Comparison of ENCODE assay signal across 10 mouse cellular contexts in genomic region chr17:80762391-80763040, GRCm38 (mm10). TPM values are rescaled to one million over a fixed set of nuclear protein-coding genes. Genes with fewer than 3 reads are reported as not detected.
DNase-seq lines count a peak whose midpoint lies in the region; ATAC-seq and TF ChIP-seq lines count a peak whose summit lies in the region.
"Had no signal": no experiment of that assay in that cellular context is flagged by ENCODE, and none has a peak within 500 bp of the region (broad histone marks: within the 10 kb centered on the region; RNA-seq: fewer than 3 reads in every experiment).

No protein-coding gene starts in this region.

- peaks cover 18% of the 10 kb centered on the region; the same call in 1 of the 2 replicates for H3K4me1 ChIP-seq in heart, embryonic 10.5 days

- H3K36me3 ChIP-seq in heart, embryonic 10.5 days = no peaks in the 10 kb centered on the region
- no peaks in the 10 kb centered on the region for H3K36me3 ChIP-seq in myocyte (ENCODE audit: control insufficient read depth, insufficient read depth)
- H3K36me3 ChIP-seq: limb, embryonic 12.5 days had no signal

- H3K4me3 ChIP-seq in heart, embryonic 10.5 days = no peak overlapping the region
- H3K4me3 ChIP-seq in myocyte = no peak overlapping the region
- H3K4me3 ChIP-seq: limb, embryonic 12.5 days had no signal

- DNase-seq in heart, embryonic 10.5 days (ENCODE audit: low spot score) = no peak
- DNase-seq in heart, postnatal 25 days (ENCODE audit: low spot score) = no peak
- DNase-seq in 416B (ENCODE audit: low read depth) = peak; percentile 14
- DNase-seq in NIH3T3 (ENCODE audit: low read depth) = peak; percentile 40
- no peak for DNase-seq in adipocyte (ENCODE audit: low spot score)

- no peak for TF ChIP-seq POLR2A in myocyte (IDR thresholded peaks at IDR 0.05; ENCODE audit: insufficient read length, low read depth)

- intact Hi-C loops in heart, postnatal 25 days (cut with DNase I) = no loop called here

- no peaks in the 10 kb centered on the region for H3K27me3 ChIP-seq in heart, embryonic 10.5 days (ENCODE audit: insufficient read depth, poor library complexity, severe bottlenecking)
- no peaks in the 10 kb centered on the region for H3K27me3 ChIP-seq in myocyte (ENCODE audit: control insufficient read depth, insufficient read depth, insufficient read length)
- H3K27me3 ChIP-seq: limb, embryonic 12.5 days had no signal

- ATAC-seq in monocyte, adult 5-6 weeks (replicated peaks; ENCODE audit: insufficient number of reproducible peaks, low FRiP score, low TSS enrichment, poor library complexity, severe bottlenecking) = no peak
- no peak for ATAC-seq in cerebellum, adult (ENCODE audit: insufficient number of reproducible peaks, low FRiP score, low TSS enrichment)
- ATAC-seq: hindbrain, embryonic 16.5 days had no signal

- H3ac ChIP-seq in myocyte (ENCODE audit: control insufficient read depth, insufficient read length) = no peak overlapping the region

- H3K27ac ChIP-seq in heart, embryonic 10.5 days = peak overlapping the region; percentile 81; the same call in 1 of the 2 replicates
- H3K27ac ChIP-seq: limb, embryonic 12.5 days had no signal

- no peaks in the 10 kb centered on the region for H3K79me2 ChIP-seq in myocyte (ENCODE audit: control insufficient read depth, insufficient read depth)

- no peaks in the 10 kb centered on the region for H3K9me3 ChIP-seq in heart, embryonic 10.5 days
- H3K9me3 ChIP-seq: limb, embryonic 12.5 days had no signal

- no peak overlapping the region for H3K4me2 ChIP-seq in myocyte (ENCODE audit: low read depth)
- H3K4me2 ChIP-seq: limb, embryonic 12.5 days had no signal

- WGBS in heart, embryonic 10.5 days = 80% methylated on average over 9 of the region's 9 CpGs

TF ChIP-seq in myocyte, 11 proteins besides CTCF, POLR2A, EP300 and RAD21:
- TF ChIP-seq CEBPB (IDR thresholded peaks at IDR 0.05; ENCODE audit: insufficient read depth, poor library complexity, severe bottlenecking) = no peak
- TF ChIP-seq USF1 (IDR thresholded peaks at IDR 0.05; ENCODE audit: low read depth) = peak; percentile 76
- no peak for TF ChIP-seq TCF12 (IDR thresholded peaks at IDR 0.05; ENCODE audit: insufficient read depth, poor library complexity, severe bottlenecking)

RNA-seq across cellular contexts. Expression of gene Map4k3, which starts 34.2 kb away (rescaled TPM):
- polyA plus RNA-seq in heart, embryonic 10.5 days (2016; fragmentation: Nextera tagmentation; extraction: Ambion mirVana) = 13.5 and 17.6 TPM in 2 replicates
- total RNA-seq in heart, postnatal 25 days (2021) = 10 to 100 TPM; 24.0 to 24.4 TPM
- 2.8 TPM for polyA plus RNA-seq in myocyte (2012; fragmentation: generic; extraction: Trizol)
- total RNA-seq in monocyte, adult 5-6 weeks (2017) = 26.7 to 39.3 TPM (median 27.8 TPM) in 3 replicates

Comparison
In these comparisons a context has a peak if more than half of its experiments do, and no peak if none do; other contexts are left out.
1. DNase-seq: peak in 416B (single experiment) and NIH3T3 (single experiment); none in heart, embryonic 10.5 days (single experiment), heart, postnatal 25 days (single experiment) and adipocyte (single experiment).